Mouse (Mus musculus): ENCODE data around the gene Rbp7. TPM values are rescaled to one million over a fixed set of nuclear protein-coding genes. Genes with fewer than 3 reads are reported as not detected.

Rbp7 gene
- total RNA-seq, 1 experiment from 2014 or later, result 7.0 TPM

GRCm38 (mm10) chr4:149405713-149406443 is 48.9 kb downstream of the Rbp7 start:
- DNase-seq, result no peak

DNA sequence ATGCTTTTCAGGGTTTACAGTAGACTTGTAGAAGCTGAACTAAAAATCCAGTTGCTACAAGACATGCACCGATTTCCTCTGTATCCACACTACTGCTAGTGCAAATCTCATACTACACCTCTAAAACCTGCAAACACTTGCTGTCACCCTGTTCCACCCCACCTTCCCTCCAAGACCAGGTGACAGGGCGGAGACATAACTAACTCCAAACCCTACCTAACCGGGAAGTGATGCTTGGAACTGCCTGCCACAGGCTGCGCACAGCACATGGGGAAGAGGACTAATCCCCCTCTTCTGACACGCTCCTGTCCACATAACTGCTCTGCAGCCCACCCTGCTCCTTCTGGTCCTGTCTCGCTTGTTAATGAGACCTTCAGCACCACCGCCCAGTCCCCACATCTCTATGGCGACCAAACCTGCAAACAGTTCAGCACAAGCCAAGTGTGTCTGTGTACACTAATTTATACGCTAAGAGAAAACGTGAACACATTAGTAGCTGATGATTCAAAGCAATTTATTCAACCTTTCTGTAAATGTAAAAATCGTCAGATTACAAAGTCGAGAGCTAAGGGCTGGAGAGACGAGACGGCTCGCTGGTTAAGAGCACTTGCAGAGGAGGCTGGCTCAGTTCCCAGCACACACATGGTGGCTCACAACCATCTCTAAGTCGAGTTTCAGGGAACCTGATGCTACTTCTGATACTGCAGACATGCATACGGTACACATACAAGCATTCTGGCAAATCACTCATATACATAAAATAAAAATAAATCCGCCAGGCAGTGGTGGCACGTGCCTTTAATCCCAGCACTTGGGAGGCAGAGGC is 49.9 kb downstream of the Rbp7 start:
- DNase-seq, result no peak

- no peak for DNase-seq
These were observed 51.7 kb downstream of the Rbp7 start for GRCm38 (mm10) chr4:149403037-149403436.

DNA sequence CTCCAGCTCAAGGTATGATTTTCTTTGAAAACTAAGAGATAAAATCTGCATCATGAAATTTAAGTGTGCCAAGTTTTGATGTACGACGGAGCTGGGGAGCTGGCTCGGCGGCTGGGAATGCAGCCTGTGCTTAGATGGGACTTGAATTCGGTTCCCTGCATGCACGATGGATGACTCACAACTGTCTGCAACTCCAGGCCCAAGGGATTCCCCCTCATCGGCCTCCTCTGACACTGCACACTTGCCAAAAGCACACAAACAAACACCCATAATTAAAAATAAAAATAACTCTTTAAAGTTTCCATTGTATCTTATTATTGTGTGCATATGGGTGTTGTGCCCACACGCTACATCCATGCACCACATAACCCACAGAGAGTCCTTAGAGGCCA is 53.2 kb downstream of the Rbp7 start:
- peak; percentile 54 for DNase-seq

- DNase-seq, result no peak
These were observed 53.7 kb downstream of the Rbp7 start for GRCm38 (mm10) chr4:149400878-149401590.

Other genes with a start within 250 kb of the Rbp7 start
- gene Kif1b, start 147.3 kb downstream of the Rbp7 start, total RNA-seq (2021), result 182 and 199 TPM in 2 replicates
- gene Ube4b, start 28.2 kb downstream of the Rbp7 start, total RNA-seq (2021), result 105 and 111 TPM in 2 replicates
- gene Tmem274, start 22.4 kb upstream of the Rbp7 start, total RNA-seq (2021), result not detected in 2 replicates
- gene Nmnat1, start 30.2 kb upstream of the Rbp7 start, total RNA-seq (2021), result 12.2 and 17.1 TPM in 2 replicates
- gene Lzic, start 30.3 kb upstream of the Rbp7 start, total RNA-seq (2021), result 25.8 and 26.5 TPM in 2 replicates
- gene Ctnnbip1, start 63.3 kb upstream of the Rbp7 start, total RNA-seq (2021), result 24.6 and 39.4 TPM in 2 replicates
- gene Clstn1, start 131.5 kb upstream of the Rbp7 start, total RNA-seq (2021), result 67.9 and 83.9 TPM in 2 replicates
- 2.0 and 4.4 TPM in 2 replicates for gene Pik3cd, start 247.6 kb upstream of the Rbp7 start, total RNA-seq (2021)

Measured in adrenal gland, postnatal 25 days (tissue).